18 mouse cellular contexts compared by ENCODE assay signal in genomic region chr16:35403356-35403755, GRCm38 (mm10). TPM values are rescaled to one million over a fixed set of nuclear protein-coding genes. Genes with fewer than 3 reads are reported as not detected.
DNase-seq lines count a peak whose midpoint lies in the region; TF ChIP-seq lines count a peak whose summit lies in the region.
"Had no signal": no experiment of that assay in that cellular context is flagged by ENCODE, and none has a peak within 500 bp of the region (broad histone marks: within the 10 kb centered on the region; RNA-seq: fewer than 3 reads in every experiment).

No protein-coding gene starts in this region.

- 95% methylated on average over 9 of the region's 9 CpGs for WGBS in lung, adult 2 months

- TF ChIP-seq POLR2A in lung, adult 2 months (IDR thresholded peaks at IDR 0.05; ENCODE audit: borderline replicate concordance, extremely low read depth, low read depth, low read length) = no peak

- peak; percentile 16 for DNase-seq in right cerebral cortex, postnatal 4 days
- no peak for DNase-seq in right cerebral cortex, adult 2 months (ENCODE audit: low spot score in 2 of 2)
- peak; percentile 34 to 52 for DNase-seq in layer of hippocampus, adult 2 months (ENCODE audit: low spot score in 2 of 2)
- peak; percentile 52 to 64 for DNase-seq in layer of hippocampus, postnatal 10 days (ENCODE audit: low spot score in 2 of 2)
- no peak for DNase-seq in lung, adult 2 months
- no peak for DNase-seq in embryo, embryonic 10 days (ENCODE audit: low spot score)
- DNase-seq: adrenal gland, adult 2 months; adrenal gland, postnatal 25 days; cerebellum, adult 2 months; embryo, embryonic 11 days; gastrocnemius, postnatal 14 days; heart, postnatal 36 days had no signal

- H3K4me3 ChIP-seq in layer of hippocampus, adult 2 months = no peak overlapping the region
- no peak overlapping the region for H3K4me3 ChIP-seq in lung, adult 2 months (replicated peaks; ENCODE audit: extremely low read depth, low read depth, low read length)
- H3K4me3 ChIP-seq: embryonic facial prominence, embryonic 15.5 days; erythroblast, embryonic 14.5 days; forebrain, embryonic 10.5 days; forebrain, embryonic 15.5 days; heart, embryonic 13.5 days had no signal

- no peaks in the 10 kb centered on the region for H3K4me1 ChIP-seq in lung, adult 2 months (ENCODE audit: control insufficient read depth, insufficient read depth, low read length)
- H3K4me1 ChIP-seq: forebrain, embryonic 10.5 days; forebrain, embryonic 15.5 days; heart, embryonic 13.5 days had no signal

- TF ChIP-seq CTCF in layer of hippocampus, adult 2 months (conservative IDR thresholded peaks at IDR 0.05) = no peak
- no peak for TF ChIP-seq CTCF in lung, adult 2 months (IDR thresholded peaks at IDR 0.05; ENCODE audit: insufficient read depth, low read length)

- no peak overlapping the region for H3K27ac ChIP-seq in layer of hippocampus, adult 2 months
- H3K27ac ChIP-seq: embryonic facial prominence, embryonic 15.5 days; forebrain, embryonic 10.5 days; forebrain, embryonic 15.5 days; heart, embryonic 13.5 days; hindbrain, postnatal 0 days had no signal

RNA-seq across cellular contexts. Expression of gene Sec22a, which starts 39.6 kb away (rescaled TPM):
- 10 to 100 TPM; 13.7 to 16.7 TPM for total RNA-seq in layer of hippocampus, adult 2 months (2021)
- total RNA-seq in layer of hippocampus, postnatal 10 days (2021) = 10 to 100 TPM; 16.2 to 21.5 TPM
- polyA plus RNA-seq in lung, adult 2 months (2012; rRNA removed) = 13.2 and 23.4 TPM in 2 replicates

Comparison
In these comparisons a context has a peak if more than half of its experiments do, and no peak if none do; other contexts are left out.
1. DNase-seq: peak in right cerebral cortex, postnatal 4 days (single experiment), layer of hippocampus, adult 2 months (2 of 2) and layer of hippocampus, postnatal 10 days (2 of 2); none in right cerebral cortex, adult 2 months (0 of 2), lung, adult 2 months (single experiment) and embryo, embryonic 10 days (single experiment).